14 mouse cellular contexts compared by ENCODE assay signal in genomic region chr6:114691530-114691929, GRCm38 (mm10).
"Had no signal": no experiment of that assay in that cellular context is flagged by ENCODE, and none has a peak within 500 bp of the region (broad histone marks: within the 10 kb centered on the region; RNA-seq: fewer than 3 reads in every experiment).

No protein-coding gene starts in this region.

- H3K27ac ChIP-seq: kidney, embryonic 15.5 days; limb, embryonic 15.5 days; liver, embryonic 12.5 days had no signal

- H3K36me3 ChIP-seq: kidney, embryonic 15.5 days; neural tube, embryonic 13.5 days had no signal

- H3K4me3 ChIP-seq: kidney, embryonic 15.5 days; limb, embryonic 15.5 days; liver, embryonic 12.5 days; neural tube, embryonic 13.5 days had no signal

- DNase-seq: kidney, postnatal 25 days; lung, embryonic 14.5 days; lung, postnatal 10 days; lung, postnatal 4 days; retina, postnatal 1 day; right cerebral cortex, postnatal 4 days; spleen, adult 18-20 months; thymus, adult 18-20 months; thymus, postnatal 14 days had no signal

- H3K4me2 ChIP-seq: kidney, embryonic 15.5 days; limb, embryonic 15.5 days; liver, embryonic 12.5 days; lung, embryonic 14.5 days; midbrain, embryonic 11.5 days; neural tube, embryonic 13.5 days had no signal

- H3K9me3 ChIP-seq: kidney, embryonic 15.5 days; limb, embryonic 15.5 days; liver, embryonic 12.5 days; neural tube, embryonic 13.5 days had no signal

- H3K4me1 ChIP-seq: kidney, embryonic 15.5 days; limb, embryonic 15.5 days; liver, embryonic 12.5 days had no signal

- H3K9ac ChIP-seq: kidney, embryonic 15.5 days; limb, embryonic 15.5 days; liver, embryonic 12.5 days; lung, embryonic 14.5 days; neural tube, embryonic 13.5 days had no signal

- H3K27me3 ChIP-seq: kidney, embryonic 15.5 days; limb, embryonic 15.5 days; liver, embryonic 12.5 days; neural tube, embryonic 13.5 days had no signal

- ATAC-seq: liver, embryonic 12.5 days had no signal
